Mouse (Mus musculus): ENCODE measurements around the gene Unc79. TPM values are rescaled to one million over a fixed set of nuclear protein-coding genes. Genes with fewer than 3 reads are reported as not detected.
A peak's percentile ranks its signal among the peaks of the same experiment; 100 is the strongest.

Unc79 gene
- polyA plus RNA-seq, 1 experiment from 2014 or later = 0.57 TPM

- no peak for ATAC-seq (ENCODE audit: insufficient read depth, low FRiP score)
- WGBS = 19% methylated on average over 10 of the region's 10 CpGs
- H3K4me1 ChIP-seq (ENCODE audit: control insufficient read depth, insufficient read depth, low read length) = peaks cover 9% of the 10 kb centered on the region
- no peak overlapping the region for H3K4me2 ChIP-seq (ENCODE audit: low read depth, low read length)
- peaks cover 9% of the 10 kb centered on the region; the same call in 1 of the 2 replicates for H3K27me3 ChIP-seq (ENCODE audit: control insufficient read depth, insufficient read depth, low read length)
- no peak overlapping the region for H3K4me3 ChIP-seq (replicated peaks; ENCODE audit: low read length)
- H3K27ac ChIP-seq (ENCODE audit: low read length) = no peak overlapping the region
- no peaks in the 10 kb centered on the region for H3K9me3 ChIP-seq (replicated peaks; ENCODE audit: control insufficient read depth, low read length)
- no peak overlapping the region for H3K9ac ChIP-seq (ENCODE audit: low read length)
- no peaks in the 10 kb centered on the region for H3K36me3 ChIP-seq (ENCODE audit: control insufficient read depth, insufficient read depth, low read length)
These were observed 833 bp upstream of the Unc79 start for GRCm38 (mm10) chr12:102947826-102948225.

- no peaks in the 10 kb centered on the region for H3K36me3 ChIP-seq (ENCODE audit: control insufficient read depth, insufficient read depth, low read length)
- peak; percentile 80; the same call in 1 of the 2 replicates for ATAC-seq (ENCODE audit: insufficient read depth, low FRiP score)
These were observed 943 bp downstream of the Unc79 start for GRCm38 (mm10) chr12:102949395-102950208.

GRCm38 (mm10) chr12:102960051-102960775, 11.6 kb downstream of the Unc79 start:
- WGBS = 77% methylated on average over 7 of the region's 7 CpGs
- Histone ChIP-seq H3K4me2 (ENCODE audit: low read depth, low read length) (no peak overlapping the region), H3K4me3 (replicated peaks; ENCODE audit: low read length) (no peak overlapping the region), H3K4me1 (ENCODE audit: control insufficient read depth, insufficient read depth, low read length) (no peaks in the 10 kb centered on the region), H3K27me3 (ENCODE audit: control insufficient read depth, insufficient read depth, low read length) (no peaks in the 10 kb centered on the region), H3K9ac (ENCODE audit: low read length) (no peak overlapping the region), H3K36me3 (ENCODE audit: control insufficient read depth, insufficient read depth, low read length) (no peaks in the 10 kb centered on the region), H3K27ac (ENCODE audit: low read length) (no peak overlapping the region), H3K9me3 (replicated peaks; ENCODE audit: control insufficient read depth, low read length) (no peaks in the 10 kb centered on the region)
- ATAC-seq (ENCODE audit: insufficient read depth, low FRiP score) = no peak

More at GRCm38 (mm10) chr12:102949395-102950208, 943 bp downstream of the Unc79 start:
- Histone ChIP-seq H3K27me3 (ENCODE audit: control insufficient read depth, insufficient read depth, low read length) (peaks cover 9% of the 10 kb centered on the region; the same call in 1 of the 2 replicates), H3K4me3 (replicated peaks; ENCODE audit: low read length) (peak overlapping the region; percentile 50), H3K9ac (ENCODE audit: low read length) (no peak overlapping the region; the same call in 1 of the 2 replicates), H3K4me1 (ENCODE audit: control insufficient read depth, insufficient read depth, low read length) (peaks cover 9% of the 10 kb centered on the region), H3K9me3 (replicated peaks; ENCODE audit: control insufficient read depth, low read length) (no peaks in the 10 kb centered on the region), H3K27ac (ENCODE audit: low read length) (no peak overlapping the region), H3K4me2 (ENCODE audit: low read depth, low read length) (peak overlapping the region; percentile 96)
- WGBS = under 1% methylated on average over 42 of the region's 42 CpGs

DNA sequence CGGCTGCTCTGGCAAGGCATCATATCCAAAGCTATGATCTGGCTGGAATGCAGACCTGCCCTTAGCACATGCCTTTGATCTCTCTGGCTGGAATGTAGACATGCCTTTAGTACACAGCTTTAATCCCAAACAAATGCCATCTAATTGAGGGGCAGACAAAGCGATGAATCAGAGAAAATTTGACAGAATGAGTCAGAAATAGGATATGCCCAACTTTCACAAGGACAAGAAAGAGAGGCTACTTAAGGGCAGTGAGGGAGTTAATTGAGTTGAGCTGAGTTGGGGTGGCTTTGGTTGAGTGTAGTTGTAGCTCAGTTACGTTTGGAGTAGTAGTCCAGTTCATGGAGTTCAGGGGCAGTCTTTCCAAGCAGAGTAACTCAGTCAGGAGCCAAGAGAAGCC, 12.4 kb downstream of the Unc79 start:
- H3K4me2 ChIP-seq (ENCODE audit: low read depth, low read length) = no peak overlapping the region
- no peak overlapping the region for H3K27ac ChIP-seq (ENCODE audit: low read length)
- WGBS = 45% methylated on average over 3 of the region's 3 CpGs
- no peak overlapping the region for H3K4me3 ChIP-seq (replicated peaks; ENCODE audit: low read length)
- H3K27me3 ChIP-seq (ENCODE audit: control insufficient read depth, insufficient read depth, low read length) = no peaks in the 10 kb centered on the region
- no peaks in the 10 kb centered on the region for H3K36me3 ChIP-seq (ENCODE audit: control insufficient read depth, insufficient read depth, low read length)
- H3K9ac ChIP-seq (ENCODE audit: low read length) = no peak overlapping the region
- no peaks in the 10 kb centered on the region for H3K4me1 ChIP-seq (ENCODE audit: control insufficient read depth, insufficient read depth, low read length)
- H3K9me3 ChIP-seq (replicated peaks; ENCODE audit: control insufficient read depth, low read length) = no peaks in the 10 kb centered on the region
- ATAC-seq (ENCODE audit: insufficient read depth, low FRiP score) = no peak

- ATAC-seq (ENCODE audit: insufficient read depth, low FRiP score) = no peak
- 66% methylated on average over 3 of the region's 3 CpGs for WGBS
- no peaks in the 10 kb centered on the region for H3K4me1 ChIP-seq (ENCODE audit: control insufficient read depth, insufficient read depth, low read length)
- no peaks in the 10 kb centered on the region for H3K27me3 ChIP-seq (ENCODE audit: control insufficient read depth, insufficient read depth, low read length)
- H3K9ac ChIP-seq (ENCODE audit: low read length) = no peak overlapping the region
- H3K4me2 ChIP-seq (ENCODE audit: low read depth, low read length) = no peak overlapping the region
- no peak overlapping the region for H3K27ac ChIP-seq (ENCODE audit: low read length)
- H3K4me3 ChIP-seq (replicated peaks; ENCODE audit: low read length) = no peak overlapping the region
- H3K36me3 ChIP-seq (ENCODE audit: control insufficient read depth, insufficient read depth, low read length) = no peaks in the 10 kb centered on the region
- no peaks in the 10 kb centered on the region for H3K9me3 ChIP-seq (replicated peaks; ENCODE audit: control insufficient read depth, low read length)
These were observed 15.8 kb downstream of the Unc79 start for GRCm38 (mm10) chr12:102964486-102964885.

DNA sequence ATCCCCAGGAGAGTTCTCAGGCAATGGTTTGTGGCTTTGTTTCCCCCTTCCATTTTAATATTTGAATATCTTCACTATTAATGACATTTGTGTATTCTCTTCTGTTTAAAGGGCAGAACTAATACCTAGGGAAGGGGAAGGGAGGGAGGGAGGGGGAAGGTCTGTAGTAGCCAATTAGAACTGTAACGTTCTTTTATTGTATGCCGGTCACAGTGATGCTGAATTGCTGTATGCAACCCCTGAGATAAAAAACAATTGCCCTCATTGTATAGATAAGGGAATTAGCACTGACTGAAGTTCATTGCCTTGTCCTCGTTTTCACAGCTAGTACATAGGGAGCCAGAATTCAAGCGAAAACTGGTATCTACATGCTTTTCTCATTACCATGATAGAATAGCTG, 31.9 kb downstream of the Unc79 start:
- Histone ChIP-seq H3K27ac (ENCODE audit: low read length) (no peak overlapping the region), H3K27me3 (ENCODE audit: control insufficient read depth, insufficient read depth, low read length) (no peaks in the 10 kb centered on the region), H3K36me3 (ENCODE audit: control insufficient read depth, insufficient read depth, low read length) (no peaks in the 10 kb centered on the region), H3K9ac (ENCODE audit: low read length) (no peak overlapping the region), H3K9me3 (replicated peaks; ENCODE audit: control insufficient read depth, low read length) (no peaks in the 10 kb centered on the region), H3K4me1 (ENCODE audit: control insufficient read depth, insufficient read depth, low read length) (no peaks in the 10 kb centered on the region), H3K4me2 (ENCODE audit: low read depth, low read length) (no peak overlapping the region), H3K4me3 (replicated peaks; ENCODE audit: low read length) (no peak overlapping the region)
- 48% methylated on average over 4 of the region's 4 CpGs for WGBS
- ATAC-seq (ENCODE audit: insufficient read depth, low FRiP score) = no peak

GRCm38 (mm10) chr12:102981543-102981942, 32.9 kb downstream of the Unc79 start:
- WGBS = 91% methylated on average over 3 of the region's 3 CpGs
- Histone ChIP-seq H3K9me3 (replicated peaks; ENCODE audit: control insufficient read depth, low read length) (no peaks in the 10 kb centered on the region), H3K27me3 (ENCODE audit: control insufficient read depth, insufficient read depth, low read length) (no peaks in the 10 kb centered on the region), H3K4me2 (ENCODE audit: low read depth, low read length) (no peak overlapping the region), H3K4me1 (ENCODE audit: control insufficient read depth, insufficient read depth, low read length) (no peaks in the 10 kb centered on the region), H3K27ac (ENCODE audit: low read length) (no peak overlapping the region), H3K36me3 (ENCODE audit: control insufficient read depth, insufficient read depth, low read length) (no peaks in the 10 kb centered on the region), H3K4me3 (replicated peaks; ENCODE audit: low read length) (no peak overlapping the region), H3K9ac (ENCODE audit: low read length) (no peak overlapping the region)
- ATAC-seq (ENCODE audit: insufficient read depth, low FRiP score) = no peak

DNA sequence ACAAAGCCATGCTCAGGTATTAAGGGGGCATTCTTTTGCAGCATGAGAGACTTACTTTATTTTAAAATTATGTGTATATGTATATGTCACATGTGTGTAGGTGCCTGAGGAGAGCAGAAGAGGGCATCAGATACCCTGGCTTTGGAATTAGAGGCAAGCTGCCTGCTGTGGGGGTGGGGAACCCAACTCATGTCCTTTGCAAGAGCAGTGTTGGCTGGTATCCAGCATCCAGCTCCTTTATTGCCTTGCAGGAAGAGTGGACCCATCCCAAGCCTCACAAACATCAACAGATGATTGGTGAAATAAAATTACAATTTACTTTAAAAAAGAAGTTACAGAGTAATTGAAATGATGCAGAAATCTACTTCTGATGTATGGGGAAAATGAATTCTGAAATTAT, 36.7 kb downstream of the Unc79 start:
- no peak overlapping the region for H3K27ac ChIP-seq (ENCODE audit: low read length)
- ATAC-seq (ENCODE audit: insufficient read depth, low FRiP score) = no peak
- H3K36me3 ChIP-seq (ENCODE audit: control insufficient read depth, insufficient read depth, low read length) = no peaks in the 10 kb centered on the region
- no peak overlapping the region for H3K9ac ChIP-seq (ENCODE audit: low read length)
- no peaks in the 10 kb centered on the region for H3K27me3 ChIP-seq (ENCODE audit: control insufficient read depth, insufficient read depth, low read length)
- no peaks in the 10 kb centered on the region for H3K4me1 ChIP-seq (ENCODE audit: control insufficient read depth, insufficient read depth, low read length)
- H3K9me3 ChIP-seq (replicated peaks; ENCODE audit: control insufficient read depth, low read length) = no peaks in the 10 kb centered on the region
- H3K4me2 ChIP-seq (ENCODE audit: low read depth, low read length) = no peak overlapping the region
- no peak overlapping the region for H3K4me3 ChIP-seq (replicated peaks; ENCODE audit: low read length)

- no peak for ATAC-seq (ENCODE audit: insufficient read depth, low FRiP score)
- Histone ChIP-seq H3K36me3 (ENCODE audit: control insufficient read depth, insufficient read depth, low read length) (no peaks in the 10 kb centered on the region), H3K4me3 (replicated peaks; ENCODE audit: low read length) (no peak overlapping the region), H3K9me3 (replicated peaks; ENCODE audit: control insufficient read depth, low read length) (no peaks in the 10 kb centered on the region), H3K27me3 (ENCODE audit: control insufficient read depth, insufficient read depth, low read length) (no peaks in the 10 kb centered on the region), H3K27ac (ENCODE audit: low read length) (no peak overlapping the region), H3K4me1 (ENCODE audit: control insufficient read depth, insufficient read depth, low read length) (no peaks in the 10 kb centered on the region), H3K4me2 (ENCODE audit: low read depth, low read length) (no peak overlapping the region), H3K9ac (ENCODE audit: low read length) (no peak overlapping the region)
- WGBS = 61% methylated on average over 6 of the region's 6 CpGs
These were observed 39.1 kb downstream of the Unc79 start for GRCm38 (mm10) chr12:102987736-102988135.
